Mouse (Mus musculus) heart, embryonic 10.5 days (tissue): ENCODE measurements at regions not wholly inside any gene's neighbourhood (a gene's known extent, or its start where the extent isn't known, plus 50 kb on each side); places are given as distances from the start of the nearest gene placed in this dataset.

Experiments used
- DNase-seq: peaks from one replicate; pipeline ENCODE4 v3.0.0-alpha.2; 2017; ENCODE audit warnings: low spot score
- H3K27ac ChIP-seq: fragments of 300-500 bp; sonication (generic); 2 replicates; pipeline ENCODE4 v1.5.1; 2016; ENCODE audit warnings: mild to moderate bottlenecking
- H3K27me3 ChIP-seq: fragments of 300-500 bp; sonication (generic); 2 replicates; pipeline ENCODE4 v1.6.1; 2016; ENCODE audit warnings: mild to moderate bottlenecking; ENCODE audit not compliant: poor library complexity, insufficient read depth, severe bottlenecking
- H3K36me3 ChIP-seq: fragments of 300-500 bp; sonication (generic); 2 replicates; pipeline ENCODE4 v1.6.1; 2016; ENCODE audit warnings: mild to moderate bottlenecking, moderate library complexity
- H3K4me1 ChIP-seq: fragments of 300-500 bp; sonication (generic); 2 replicates; pipeline ENCODE4 v1.6.1; 2016; ENCODE audit warnings: mild to moderate bottlenecking
- H3K4me3 ChIP-seq: fragments of 300-500 bp; sonication (generic); 2 replicates; pipeline ENCODE4 v1.5.1; 2016; ENCODE audit warnings: mild to moderate bottlenecking, moderate library complexity
- H3K9me3 ChIP-seq: fragments of 300-500 bp; sonication (generic); 2 replicates; pipeline ENCODE4 v1.6.1; 2016; ENCODE audit warnings: mild to moderate bottlenecking, moderate library complexity
- WGBS: fragments of 180-500 bp; shearing (Covaris S2); methylation state at CpG from one replicate; pipeline ENCODE4 v1.1.7; 2016; 5-methylcytosine and 5-hydroxymethylcytosine counted together

DNA sequence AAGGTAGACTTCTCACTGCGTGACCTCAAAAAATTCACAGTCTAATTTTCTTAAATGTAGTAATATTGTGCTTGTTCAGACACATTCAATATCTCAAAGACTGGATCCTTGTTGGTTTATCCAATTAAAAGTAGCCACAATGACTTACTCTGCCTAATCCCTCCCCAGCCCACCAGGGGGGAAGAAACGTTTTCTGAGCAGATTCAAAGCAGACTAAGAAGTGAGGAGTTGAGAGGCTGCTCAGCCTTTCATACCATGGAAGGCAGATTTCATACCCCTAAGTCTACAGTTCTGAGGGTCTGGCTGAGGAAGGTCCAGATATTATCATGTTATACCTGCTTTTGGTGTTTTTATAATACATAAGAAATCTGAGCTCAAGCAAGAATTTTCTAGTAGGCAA lies 604.7 kb downstream of the Rps29 start:
- H3K4me3 ChIP-seq, result no peak overlapping the region
- no peak for DNase-seq
- no peaks in the 10 kb centered on the region for H3K4me1 ChIP-seq
- 49% methylated on average over 2 of the region's 2 CpGs for WGBS
- no peaks in the 10 kb centered on the region for H3K9me3 ChIP-seq
- H3K27me3 ChIP-seq, result no peaks in the 10 kb centered on the region
- no peak overlapping the region for H3K27ac ChIP-seq
- H3K36me3 ChIP-seq, result no peaks in the 10 kb centered on the region

GRCm38 (mm10) chr12:68541811-68542210 lies 617.2 kb downstream of the Rps29 start:
- H3K4me1 ChIP-seq, result no peaks in the 10 kb centered on the region
- no peaks in the 10 kb centered on the region for H3K36me3 ChIP-seq
- no peak for DNase-seq
- 36% methylated on average over 3 of the region's 3 CpGs for WGBS
- H3K9me3 ChIP-seq, result no peaks in the 10 kb centered on the region
- H3K4me3 ChIP-seq, result no peak overlapping the region
- no peak overlapping the region for H3K27ac ChIP-seq
- no peaks in the 10 kb centered on the region for H3K27me3 ChIP-seq

GRCm38 (mm10) chr12:68500794-68501193 lies 658.2 kb downstream of the Rps29 start:
- Histone ChIP-seq H3K9me3 (no peaks in the 10 kb centered on the region), H3K36me3 (no peaks in the 10 kb centered on the region), H3K27ac (no peak overlapping the region), H3K4me1 (no peaks in the 10 kb centered on the region), H3K4me3 (no peak overlapping the region), H3K27me3 (no peaks in the 10 kb centered on the region)
- DNase-seq, result no peak
- 78% methylated on average over 4 of the region's 4 CpGs for WGBS

DNA sequence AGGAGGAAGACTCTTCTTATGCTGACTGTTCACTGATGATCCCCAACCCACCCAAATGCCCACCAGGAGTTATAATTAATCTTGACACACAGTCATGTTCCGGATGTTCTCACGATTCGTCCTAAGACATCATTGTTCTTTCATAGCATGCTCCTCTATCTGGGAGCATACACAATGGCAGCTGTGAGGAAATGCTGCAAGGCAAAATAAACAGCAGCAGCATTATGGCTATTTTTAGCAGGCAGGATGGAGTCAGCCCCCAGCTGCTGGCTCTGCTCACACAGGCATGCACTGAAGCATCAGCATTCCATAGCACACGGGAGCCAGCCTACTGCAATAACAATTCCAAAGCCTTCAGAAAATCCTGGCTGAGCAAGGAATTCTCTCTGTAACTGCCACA lies 696.0 kb downstream of the Rps29 start:
- no peaks in the 10 kb centered on the region for H3K9me3 ChIP-seq
- no peaks in the 10 kb centered on the region for H3K36me3 ChIP-seq
- DNase-seq, result peak; percentile 82
- 35% methylated on average over 4 of the region's 4 CpGs for WGBS
- H3K27me3 ChIP-seq, result no peaks in the 10 kb centered on the region
- peak overlapping the region; percentile 73; the same call in 1 of the 2 replicates for H3K27ac ChIP-seq
- H3K4me3 ChIP-seq, result no peak overlapping the region
- H3K4me1 ChIP-seq, result peaks cover 11% of the 10 kb centered on the region

DNA sequence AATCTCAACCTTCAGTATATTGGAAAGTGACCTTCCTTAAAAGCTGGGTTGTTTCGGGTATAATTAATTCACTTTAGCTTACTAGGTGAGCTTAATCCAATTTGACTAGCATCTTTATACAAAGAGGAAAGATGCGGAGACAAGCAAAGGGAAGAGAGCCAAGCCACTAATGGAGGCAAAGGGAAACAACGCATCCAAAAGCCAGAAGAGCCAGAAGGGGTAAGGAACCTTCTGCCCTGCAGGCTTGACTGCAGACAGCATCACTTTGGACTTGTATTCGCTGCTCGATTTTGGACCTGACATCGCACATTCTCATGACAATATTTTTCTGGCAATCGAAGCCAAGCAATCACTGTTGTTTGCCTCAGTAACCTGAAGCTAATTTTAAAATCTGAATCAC lies 700.8 kb downstream of the Rps29 start:
- Histone ChIP-seq H3K27ac (no peak overlapping the region), H3K27me3 (no peaks in the 10 kb centered on the region), H3K4me3 (no peak overlapping the region), H3K4me1 (peaks cover 5% of the 10 kb centered on the region), H3K36me3 (no peaks in the 10 kb centered on the region), H3K9me3 (no peaks in the 10 kb centered on the region)
- DNase-seq, result no peak
- WGBS, result 83% methylated on average over 7 of the region's 7 CpGs

- Histone ChIP-seq H3K9me3 (no peaks in the 10 kb centered on the region), H3K4me3 (no peak overlapping the region), H3K27ac (no peak overlapping the region), H3K27me3 (no peaks in the 10 kb centered on the region), H3K4me1 (no peaks in the 10 kb centered on the region), H3K36me3 (no peaks in the 10 kb centered on the region)
- 60% methylated on average over 1 of the region's 1 CpGs for whole genome bisulfite sequencing
- DNase-seq, result no peak
Measured at GRCm38 (mm10) chr12:68426601-68427000, 732.4 kb downstream of the Rps29 start.

DNA sequence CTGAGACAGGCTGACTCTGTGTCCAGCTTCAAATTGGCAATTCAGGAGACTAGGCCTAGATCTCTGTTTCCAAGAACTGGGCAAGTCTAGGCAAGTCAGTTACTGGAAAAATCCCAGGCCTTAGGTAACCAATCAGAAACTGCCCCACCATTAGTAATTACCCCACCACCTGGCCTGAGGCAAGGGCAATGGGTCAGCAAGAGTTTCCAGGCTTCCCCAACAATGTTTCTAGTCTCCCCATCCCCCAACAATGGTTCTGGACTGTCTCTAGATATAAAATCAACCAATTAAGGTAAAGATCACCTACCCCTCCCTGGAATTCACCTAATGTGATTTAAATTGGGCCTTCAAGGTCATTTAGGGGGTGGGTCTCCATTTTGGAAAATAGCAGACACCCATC lies 734.0 kb downstream of the Rps29 start:
- no peaks in the 10 kb centered on the region for H3K36me3 ChIP-seq
- no peaks in the 10 kb centered on the region for H3K27me3 ChIP-seq

More for the DNA sequence above, 734.0 kb downstream of the Rps29 start:
- Histone ChIP-seq H3K4me3 (no peak overlapping the region), H3K27ac (no peak overlapping the region), H3K9me3 (no peaks in the 10 kb centered on the region), H3K4me1 (no peaks in the 10 kb centered on the region)
- DNase-seq, result no peak
